Comparison of ENCODE assay signal across 13 mouse cellular contexts in the genomic region with DNA sequence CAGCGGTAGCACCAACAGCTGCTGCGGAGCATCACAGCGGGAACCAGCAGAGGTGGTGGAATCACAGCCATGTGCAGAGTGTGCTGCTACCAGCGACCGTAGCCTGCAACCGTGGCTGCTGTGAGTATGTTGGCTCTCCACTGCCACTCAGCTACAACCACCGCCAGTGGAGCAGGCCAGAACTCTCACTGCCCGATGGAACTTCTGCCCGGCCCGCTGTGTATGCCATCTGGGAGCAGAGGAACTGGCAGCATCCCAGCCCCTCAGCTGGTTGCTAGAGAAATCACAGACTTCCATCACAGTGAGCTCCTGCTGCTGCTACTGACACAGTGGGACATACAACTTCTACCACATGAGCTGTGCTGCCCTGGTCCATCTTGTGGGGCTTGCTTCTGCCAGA. TPM values are rescaled to one million over a fixed set of nuclear protein-coding genes. Genes with fewer than 3 reads are reported as not detected.
A peak's percentile ranks its signal among the peaks of the same experiment; 100 is the strongest.
DNase-seq lines count a peak whose midpoint lies in the region; ATAC-seq lines count a peak whose summit lies in the region.
"Had no signal": no experiment of that assay in that cellular context is flagged by ENCODE, and none has a peak within 500 bp of the region (broad histone marks: within the 10 kb centered on the region; RNA-seq: fewer than 3 reads in every experiment).

No protein-coding gene starts in this region.

- DNase-seq in forebrain, embryonic 14.5 days (ENCODE audit: low spot score): peak; percentile 8
- peak; percentile 22 to 59 for DNase-seq in cerebellum, postnatal 4 days (ENCODE audit: low spot score in 2 of 2)
- DNase-seq in layer of hippocampus, adult 18-20 months (ENCODE audit: low spot score in 2 of 2): peak; percentile 59 to 77
- DNase-seq in left cerebral cortex, postnatal 36 days (ENCODE audit: low spot score in 2 of 2): peak; percentile 42 to 48
- DNase-seq in retina, postnatal 1 day: no peak
- DNase-seq in adrenal gland, postnatal 14 days: no peak
- DNase-seq in adipocyte (ENCODE audit: low spot score): no peak
- DNase-seq: kidney, adult 2 months; lung, postnatal 10 days had no signal

- H3K9ac ChIP-seq in forebrain, embryonic 14.5 days (ENCODE audit: low read length): no peak overlapping the region
- no peak overlapping the region for H3K9ac ChIP-seq in forebrain, embryonic 12.5 days
- H3K9ac ChIP-seq: limb, embryonic 13.5 days; stomach, embryonic 15.5 days had no signal

- WGBS in forebrain, embryonic 14.5 days: 87% methylated on average over 10 of the region's 10 CpGs
- whole genome bisulfite sequencing in forebrain, embryonic 12.5 days: 92% methylated on average over 10 of the region's 10 CpGs

- H3K36me3 ChIP-seq in forebrain, embryonic 14.5 days (ENCODE audit: control insufficient read depth, insufficient read depth, low read length): no peaks in the 10 kb centered on the region
- H3K36me3 ChIP-seq in forebrain, embryonic 12.5 days (replicated peaks): no peaks in the 10 kb centered on the region
- H3K36me3 ChIP-seq: limb, embryonic 13.5 days; stomach, embryonic 15.5 days had no signal

- ATAC-seq in forebrain, embryonic 14.5 days: peak; percentile 20; the same call in 1 of the 2 replicates
- ATAC-seq in forebrain, embryonic 12.5 days (ENCODE audit: low FRiP score): no peak

- no peaks in the 10 kb centered on the region for H3K27me3 ChIP-seq in forebrain, embryonic 14.5 days (replicated peaks; ENCODE audit: control insufficient read depth, insufficient read depth, low read length)
- no peaks in the 10 kb centered on the region for H3K27me3 ChIP-seq in forebrain, embryonic 12.5 days
- H3K27me3 ChIP-seq: limb, embryonic 13.5 days; stomach, embryonic 15.5 days had no signal

- H3K9me3 ChIP-seq in forebrain, embryonic 14.5 days (replicated peaks; ENCODE audit: control insufficient read depth, low read length): no peaks in the 10 kb centered on the region
- H3K9me3 ChIP-seq in forebrain, embryonic 12.5 days: no peaks in the 10 kb centered on the region
- H3K9me3 ChIP-seq: limb, embryonic 13.5 days; stomach, embryonic 15.5 days had no signal

- intact Hi-C loops in left cerebral cortex, postnatal 36 days (cut with DNase I): no loop called here

- H3K4me2 ChIP-seq in forebrain, embryonic 14.5 days (ENCODE audit: low read length): no peak overlapping the region
- H3K4me2 ChIP-seq in forebrain, embryonic 12.5 days: no peak overlapping the region
- H3K4me2 ChIP-seq: limb, embryonic 13.5 days; stomach, embryonic 15.5 days had no signal

- no peaks in the 10 kb centered on the region for H3K4me1 ChIP-seq in forebrain, embryonic 14.5 days (ENCODE audit: control insufficient read depth, insufficient read depth, low read length)
- H3K4me1 ChIP-seq in forebrain, embryonic 12.5 days: no peaks in the 10 kb centered on the region
- H3K4me1 ChIP-seq: limb, embryonic 13.5 days; stomach, embryonic 15.5 days had no signal

- H3K27ac ChIP-seq in forebrain, embryonic 14.5 days (ENCODE audit: low read depth, low read length): no peak overlapping the region
- no peak overlapping the region for H3K27ac ChIP-seq in forebrain, embryonic 12.5 days
- H3K27ac ChIP-seq: limb, embryonic 13.5 days; stomach, embryonic 15.5 days had no signal

- no peak overlapping the region for H3K4me3 ChIP-seq in forebrain, embryonic 14.5 days (ENCODE audit: low read depth, low read length)
- no peak overlapping the region for H3K4me3 ChIP-seq in forebrain, embryonic 12.5 days (replicated peaks)
- H3K4me3 ChIP-seq: limb, embryonic 13.5 days; myocyte; stomach, embryonic 15.5 days had no signal

RNA-seq across cellular contexts. Expression of gene Fam92a, which starts 7.2 kb away (rescaled TPM):
- 88.6 and 106 TPM in 2 replicates for polyA plus RNA-seq in forebrain, embryonic 14.5 days (2014; fragmentation: Nextera tagmentation; extraction: Ambion mirVana)
- polyA plus RNA-seq in forebrain, embryonic 12.5 days (2016; fragmentation: Nextera tagmentation; extraction: Ambion mirVana): 109 and 114 TPM in 2 replicates
- total RNA-seq in layer of hippocampus, adult 18-20 months (2021): 10 to 100 TPM; 65.8 to 71.0 TPM
- total RNA-seq in left cerebral cortex, postnatal 36 days (2021): 10 to 100 TPM; 72.2 to 82.9 TPM
- 34.2 and 36.1 TPM in 2 replicates for total RNA-seq in adrenal gland, postnatal 14 days (2021)

RNA-seq across cellular contexts. Expression of gene Rbm12b1, which starts 38.9 kb away (rescaled TPM):
- 8.5 and 11.2 TPM in 2 replicates for polyA plus RNA-seq in forebrain, embryonic 14.5 days (2014; fragmentation: Nextera tagmentation; extraction: Ambion mirVana)
- polyA plus RNA-seq in forebrain, embryonic 12.5 days (2016; fragmentation: Nextera tagmentation; extraction: Ambion mirVana): 9.9 and 11.4 TPM in 2 replicates
- 10 to 100 TPM; 19.0 to 25.8 TPM for total RNA-seq in layer of hippocampus, adult 18-20 months (2021)
- total RNA-seq in left cerebral cortex, postnatal 36 days (2021): 10 to 100 TPM; 17.0 to 23.9 TPM
- 11.7 and 12.5 TPM in 2 replicates for total RNA-seq in adrenal gland, postnatal 14 days (2021)

Comparison
In these comparisons a context has a peak if more than half of its experiments do, and no peak if none do; other contexts are left out.
1. DNase-seq: peak in forebrain, embryonic 14.5 days (single experiment), cerebellum, postnatal 4 days (2 of 2), layer of hippocampus, adult 18-20 months (2 of 2) and left cerebral cortex, postnatal 36 days (2 of 2); none in retina, postnatal 1 day (single experiment), adrenal gland, postnatal 14 days (single experiment) and adipocyte (single experiment).